Mouse (Mus musculus) neural tube, postnatal 0 days (tissue): Measurements from ENCODE around the gene Casp9. TPM values are rescaled to one million over a fixed set of nuclear protein-coding genes. Genes with fewer than 3 reads are reported as not detected.

ENCODE experiments used
- polyA plus RNA-seq: library from polyadenylated mRNA; unstranded; fragments of >200 nt; fragmentation: Nextera tagmentation; extraction: Ambion mirVana; gene quantifications from 2 replicates; pipeline ENCODE4 v1.2.1, GENCODE M21; 2015

The Casp9 gene
- polyA plus RNA-seq, result 16.5 and 16.6 TPM in 2 replicates

GRCm38 (mm10) chr4:141793282-141794151 is at the start of gene Casp9:
Gene Casp9, plus strand, starts transcription at chr4:141793612.

DNA sequence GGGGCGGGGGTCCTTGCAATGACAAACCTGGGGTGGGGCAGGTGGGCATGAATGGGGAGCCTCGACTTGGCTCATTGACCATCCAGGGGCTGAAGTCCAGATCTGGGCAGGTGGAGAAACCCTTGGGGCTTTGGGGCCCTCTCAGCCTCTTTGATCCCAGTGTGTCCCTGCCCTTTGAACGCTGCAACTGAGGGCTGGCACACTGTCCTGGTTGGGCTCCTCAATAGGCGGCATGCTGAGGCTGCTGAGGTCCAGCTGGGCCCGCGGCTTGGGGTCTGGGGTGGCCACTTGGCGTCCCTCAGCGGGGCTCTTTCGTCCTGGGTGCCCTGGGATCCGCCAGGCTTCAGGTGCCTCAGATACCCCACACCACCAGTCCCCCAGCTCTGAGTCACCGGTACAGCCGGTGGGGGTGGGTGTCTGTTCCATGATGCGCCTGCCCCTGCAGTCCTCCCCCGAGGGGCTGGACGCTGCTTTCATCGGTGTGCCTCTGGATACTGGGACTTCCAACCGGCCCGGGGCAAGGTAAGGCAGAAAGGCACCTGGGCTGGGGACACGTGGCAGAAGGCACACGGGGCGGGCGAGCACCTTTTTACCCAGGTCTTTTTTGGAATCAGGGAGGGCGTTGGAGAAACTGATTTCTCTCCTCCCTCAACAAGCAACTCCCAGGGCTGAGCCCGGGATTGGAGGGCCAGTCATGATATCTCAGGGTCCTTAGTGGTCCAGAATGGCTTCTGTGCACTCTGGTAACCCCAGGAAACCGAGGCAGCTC is 46.6 kb upstream of the Casp9 start, which contains the start of gene Agmat:
TSS of gene Agmat (plus strand) at position 95 of the 769 bp plus-strand sequence.

DNA sequence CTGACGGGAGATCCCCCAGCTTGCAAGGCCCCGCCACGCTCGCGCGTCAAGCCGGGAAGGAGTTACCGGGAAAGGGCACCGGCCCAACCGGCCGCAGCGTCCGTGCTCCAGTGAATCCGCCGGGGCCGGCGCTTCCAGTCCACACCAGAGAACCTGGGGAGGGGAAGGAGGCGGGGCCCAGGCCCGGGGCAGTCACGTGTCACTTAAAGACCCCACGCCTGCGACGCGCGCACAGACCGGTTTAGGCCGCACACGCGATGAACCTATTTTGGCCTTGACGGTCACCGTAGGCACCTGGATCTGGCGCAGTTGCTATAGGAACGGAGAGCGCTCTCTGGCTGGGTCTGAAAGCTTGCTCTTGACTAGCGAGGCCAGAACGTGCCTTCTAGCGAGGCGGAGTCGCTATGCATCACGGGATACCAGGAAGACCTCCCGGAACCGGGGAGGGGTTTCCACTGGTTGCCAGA is 2.9 kb upstream of the Casp9 start, which contains the start of gene Dnajc16:
TSS of gene Dnajc16 (minus strand) at position 408 of the 467 bp plus-strand sequence.

DNA sequence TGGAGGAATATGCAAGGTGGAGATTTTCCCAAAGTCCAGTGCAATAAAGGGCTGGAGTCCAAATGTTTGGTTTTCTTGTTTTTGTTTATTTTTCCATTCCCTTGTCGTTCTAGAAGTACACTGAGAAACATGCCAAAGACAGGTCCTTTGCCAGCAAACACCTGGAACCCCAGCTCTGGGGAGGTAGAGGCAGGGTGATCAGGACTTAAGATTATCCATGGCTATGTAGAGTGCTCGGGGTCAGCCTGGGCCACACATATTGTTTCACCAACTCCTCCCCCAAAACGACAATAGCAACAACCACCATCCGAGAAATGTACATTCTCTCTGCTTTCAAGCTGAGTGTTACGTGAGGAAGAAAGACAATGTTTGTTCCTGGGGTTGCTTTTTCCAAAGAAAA is 32.6 kb downstream of the Casp9 start, which contains the start of gene Cela2a:
TSS of gene Cela2a (minus strand) at position 101 of the 400 bp plus-strand sequence.

DNA sequence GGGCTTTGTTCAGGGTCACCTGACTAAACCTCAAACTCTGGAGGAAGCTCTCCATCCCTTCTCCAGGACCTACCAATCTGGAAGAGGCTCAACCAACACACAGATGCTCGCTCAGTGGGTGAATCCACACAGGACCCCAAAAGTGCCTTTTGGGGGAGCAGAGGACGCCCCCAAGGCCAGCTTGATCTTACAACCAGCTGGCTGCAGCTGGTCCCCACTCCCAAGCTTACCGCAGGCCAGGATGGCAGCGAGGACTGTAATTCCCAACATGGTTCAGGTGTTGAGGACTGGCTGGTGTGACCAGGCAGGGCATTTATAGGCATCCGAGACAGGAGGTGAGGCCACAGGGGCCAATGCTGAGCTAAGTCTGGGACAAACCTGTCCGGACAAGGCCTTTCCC is 52.6 kb downstream of the Casp9 start, which contains the start of gene Ctrc:
TSS of gene Ctrc (minus strand) at position 361 of the 400 bp plus-strand sequence.

Other genes with a start within 250 kb of the Casp9 start
- gene Fblim1, start 187.5 kb upstream of the Casp9 start, polyA plus RNA-seq, result 12.9 and 13.6 TPM in 2 replicates
- gene Tmem82, start 175.0 kb upstream of the Casp9 start, polyA plus RNA-seq, result 0.52 and 0.62 TPM in 2 replicates
- gene Slc25a34, start 169.8 kb upstream of the Casp9 start, polyA plus RNA-seq, result 2.0 and 2.5 TPM in 2 replicates
- 8.6 and 8.7 TPM in 2 replicates for gene Plekhm2, start 128.7 kb upstream of the Casp9 start, polyA plus RNA-seq
- not detected in 2 replicates for gene Rsc1a1, start 108.0 kb upstream of the Casp9 start, polyA plus RNA-seq
- 10.3 and 10.7 TPM in 2 replicates for gene Ddi2, start 70.2 kb upstream of the Casp9 start, polyA plus RNA-seq
- gene Agmat, start 46.9 kb upstream of the Casp9 start, polyA plus RNA-seq, result 0.48 and 0.63 TPM in 2 replicates
- 4.9 and 5.6 TPM in 2 replicates for gene Dnajc16, start 2.7 kb upstream of the Casp9 start, polyA plus RNA-seq
- gene Cela2a, start 32.5 kb downstream of the Casp9 start, polyA plus RNA-seq, result 0.26 TPM in 1 of 2 replicates, not detected in the other
- gene Ctrc, start 52.7 kb downstream of the Casp9 start, polyA plus RNA-seq, result not detected in 2 replicates
- 95.7 and 103 TPM in 2 replicates for gene Efhd2, start 81.3 kb downstream of the Casp9 start, polyA plus RNA-seq
- gene Fhad1, start 221.5 kb downstream of the Casp9 start, polyA plus RNA-seq, result 5.3 and 6.3 TPM in 2 replicates